Mouse (Mus musculus) gastrocnemius, adult 8-10 months (tissue): ENCODE data around the gene Mast4. TPM values are rescaled to one million over a fixed set of nuclear protein-coding genes. Genes with fewer than 3 reads are reported as not detected.

Experiments used
- DNase-seq, 2 experiments: peaks; one replicate each; pipeline ENCODE4 v3.0.0; 2022; ENCODE audit warnings: low spot score in 2 of 2
- total RNA-seq, 4 experiments: library from RNA; stranded (reverse); gene quantifications; 2 replicates each; pipeline ENCODE4 v1.2.4; 2022

Mast4 gene
- total RNA-seq, 4 experiments from 2014 or later: 39.8 to 69.8 (median 49.5) TPM

DNA sequence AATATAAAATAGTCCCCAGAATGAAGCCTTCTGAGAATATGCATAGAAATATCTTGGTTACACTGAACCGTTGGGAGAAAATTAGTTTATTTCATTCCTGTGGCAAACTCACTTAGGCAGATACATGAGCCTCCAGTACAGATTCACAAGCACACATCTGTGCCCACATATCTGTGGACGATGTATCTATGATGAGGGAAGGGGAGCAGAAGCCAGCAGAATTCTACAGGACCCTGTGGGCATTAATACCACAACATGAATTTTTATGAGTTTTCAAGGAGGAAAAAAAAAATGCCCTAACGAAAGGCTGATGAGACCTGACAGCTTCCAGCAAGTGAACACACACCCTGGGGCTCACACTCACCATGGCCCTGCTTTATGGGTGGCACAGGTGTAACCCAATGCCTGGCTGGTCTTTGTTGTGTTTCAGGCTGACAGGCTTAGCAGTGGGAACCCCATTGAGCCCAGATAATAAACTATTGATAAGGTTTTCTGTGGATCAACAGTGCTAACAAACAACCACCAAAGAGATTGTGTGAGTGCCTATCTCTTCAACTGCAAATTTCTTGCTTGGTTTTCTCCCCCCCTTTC, 17.4 kb downstream of the Mast4 start:
- no peak for DNase-seq

DNA sequence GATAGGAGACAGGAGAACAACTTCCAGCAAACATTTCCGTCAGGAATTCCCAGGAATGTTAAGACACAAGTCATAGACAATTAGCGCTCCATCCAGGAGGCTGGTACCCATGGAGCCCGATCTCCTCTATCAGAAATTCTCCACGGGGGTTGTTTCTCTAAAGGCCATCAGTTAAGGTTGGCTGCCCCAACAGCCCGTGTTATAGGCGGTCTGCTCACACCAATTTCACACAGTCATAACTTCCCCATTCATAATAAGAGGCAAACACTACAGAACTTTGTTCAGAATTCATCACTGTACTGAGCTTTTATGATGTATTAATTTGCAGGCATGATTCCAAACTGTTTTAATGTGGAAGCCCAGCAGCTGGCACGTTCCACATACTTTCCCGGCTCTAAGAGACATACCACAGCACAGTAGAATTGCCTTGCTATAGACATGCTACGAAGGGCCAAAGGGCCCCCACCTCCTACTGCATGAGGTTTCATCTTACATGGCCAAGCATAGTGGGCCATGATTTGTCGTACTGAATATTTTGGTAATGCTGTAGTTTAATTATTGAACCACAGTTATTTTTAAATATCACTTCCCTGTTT, 19.1 kb downstream of the Mast4 start:
- no peak for DNase-seq

DNA sequence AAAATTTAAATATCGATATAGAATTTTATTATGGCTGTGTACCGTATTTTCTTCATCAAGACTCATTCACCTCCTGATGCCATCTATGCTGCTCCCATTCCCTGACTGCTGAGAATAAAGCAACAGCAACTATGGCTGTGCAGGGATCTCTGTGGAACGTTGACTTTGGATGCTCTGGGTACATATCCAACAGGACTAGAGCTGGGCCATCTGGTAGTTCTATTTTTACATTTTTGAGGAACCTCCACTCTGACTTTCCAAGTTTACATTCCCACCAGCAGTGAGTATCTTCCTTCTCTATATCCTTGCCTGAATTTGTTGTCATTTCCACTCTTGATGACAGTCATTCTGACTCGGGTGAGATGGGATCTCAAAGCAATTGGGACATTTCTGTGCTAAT, 26.0 kb downstream of the Mast4 start:
- DNase-seq: no peak

GRCm38 (mm10) chr13:103303826-103304225, 30.5 kb downstream of the Mast4 start:
- DNase-seq: no peak

- no peak for DNase-seq
These were observed 31.8 kb downstream of the Mast4 start for GRCm38 (mm10) chr13:103302508-103302907.

DNA sequence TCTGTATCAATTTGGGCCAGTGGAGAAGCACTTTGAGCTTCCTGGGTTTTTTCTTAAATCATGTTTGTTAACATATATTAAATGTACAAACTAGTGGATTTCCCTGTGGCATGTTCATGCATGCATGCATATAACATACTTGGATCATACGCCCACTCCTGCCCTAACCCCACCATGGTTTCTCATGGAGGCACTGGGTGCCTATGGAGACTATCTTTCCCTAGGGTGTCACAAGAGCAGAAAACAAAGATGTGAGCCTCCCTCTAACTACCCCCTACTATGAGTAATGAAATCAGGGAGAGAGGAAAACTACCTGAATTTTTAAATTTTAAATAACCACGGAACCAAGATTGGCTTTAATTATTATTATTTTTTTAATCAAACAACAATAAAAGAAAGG, 32.2 kb downstream of the Mast4 start:
- DNase-seq: no peak

DNA sequence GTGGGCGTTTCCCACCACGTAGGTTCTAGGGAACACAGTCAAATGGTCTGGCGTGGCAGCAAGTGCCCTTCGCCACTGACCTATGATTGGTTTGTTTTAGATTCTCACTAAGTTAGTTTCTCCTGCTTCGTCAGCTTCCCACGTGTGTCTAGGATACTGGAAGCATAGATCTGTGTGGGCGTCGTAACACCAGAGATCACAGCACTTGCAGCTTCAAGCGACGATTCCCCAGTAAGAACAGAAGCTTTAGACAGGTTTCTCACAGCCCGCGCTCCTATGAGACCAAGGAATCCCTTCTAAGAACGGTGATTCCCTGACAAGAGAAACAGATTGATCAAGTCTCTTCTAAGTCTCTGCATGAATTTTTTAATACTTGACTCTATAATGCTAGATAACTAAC, 39.9 kb downstream of the Mast4 start:
- DNase-seq: no peak

DNA sequence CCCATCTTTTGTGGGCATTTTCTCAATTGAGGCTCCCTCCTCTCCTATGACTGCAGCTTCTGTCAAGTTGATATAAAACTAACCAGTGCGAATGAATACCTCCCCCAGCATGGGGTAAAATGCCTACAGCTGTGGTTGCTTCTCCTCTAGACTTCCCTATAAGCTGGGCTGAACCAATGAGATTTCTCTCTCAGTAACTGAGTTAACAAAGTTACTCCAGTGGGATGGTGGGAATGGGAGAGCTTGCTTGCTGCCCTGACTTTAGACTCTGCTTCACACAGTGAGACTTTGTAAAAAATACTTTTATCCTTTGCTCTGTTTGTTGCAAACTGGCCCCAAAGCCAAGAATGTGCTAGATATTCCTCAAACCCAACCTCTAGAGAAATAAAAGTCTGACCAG, 41.2 kb downstream of the Mast4 start:
- no peak for DNase-seq

GRCm38 (mm10) chr13:103291098-103291497, 43.2 kb downstream of the Mast4 start:
- no peak for DNase-seq

- DNase-seq: no peak
These were observed 48.5 kb downstream of the Mast4 start for GRCm38 (mm10) chr13:103285821-103286220.

DNA sequence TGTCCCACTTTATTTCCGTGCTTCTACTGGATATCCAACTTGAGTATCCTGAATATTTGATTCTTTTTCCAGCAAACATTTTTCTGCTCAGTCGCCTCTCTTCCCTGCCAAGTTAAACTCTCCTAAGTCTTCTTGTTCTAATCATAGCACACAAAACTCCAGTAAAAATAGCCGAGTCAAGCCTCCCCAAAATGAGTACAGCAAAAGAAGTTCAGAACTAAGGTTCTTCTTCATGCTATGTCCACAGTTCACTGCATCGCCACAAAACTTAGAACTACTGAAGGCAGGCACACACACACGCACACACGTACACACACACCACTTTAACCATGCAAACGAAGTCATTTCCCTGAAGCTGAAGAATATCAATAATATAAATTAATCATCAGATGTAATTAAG, 49.3 kb downstream of the Mast4 start:
- no peak for DNase-seq

GRCm38 (mm10) chr13:103270856-103271391, 63.4 kb downstream of the Mast4 start:
- DNase-seq: no peak

DNA sequence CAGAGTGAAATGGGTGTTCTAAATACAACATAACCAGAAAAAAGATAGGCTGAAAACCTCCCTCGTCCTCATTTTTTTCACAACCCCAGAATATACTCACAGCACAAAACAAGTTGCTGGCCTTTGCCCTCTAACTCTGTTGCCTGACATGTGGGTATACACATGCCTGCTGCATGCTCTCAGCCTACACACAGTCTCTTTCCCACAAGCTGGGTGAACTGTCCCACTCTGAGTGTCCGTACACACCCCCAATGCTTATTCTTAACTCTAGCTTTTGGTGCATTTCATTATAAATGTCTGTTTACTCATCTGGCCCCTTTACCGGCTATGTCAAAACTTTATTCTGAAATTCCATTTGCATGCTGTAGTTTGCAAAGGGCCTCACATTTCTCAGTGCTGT, 71.6 kb downstream of the Mast4 start:
- no peak for DNase-seq

DNA sequence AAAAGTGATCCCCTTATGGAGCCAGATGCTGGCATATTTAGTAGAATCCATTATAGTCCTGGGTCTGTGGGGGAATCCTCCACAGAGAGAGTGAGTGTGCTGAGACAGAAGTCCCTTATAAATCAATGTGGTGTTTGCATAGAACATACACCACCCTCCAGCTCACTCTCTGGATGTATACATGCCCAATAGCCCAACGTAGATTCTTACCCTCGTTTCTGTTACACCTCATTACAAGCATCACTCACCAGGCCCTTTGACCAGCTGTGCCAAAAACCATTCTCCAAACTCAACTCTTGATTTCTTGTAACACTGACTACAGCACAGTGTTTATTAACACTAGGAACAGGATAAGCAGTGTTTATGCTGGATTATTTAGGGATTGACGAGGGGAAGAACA, 72.2 kb downstream of the Mast4 start:
- no peak for DNase-seq

- no peak for DNase-seq
These were observed 73.9 kb downstream of the Mast4 start for GRCm38 (mm10) chr13:103260414-103260813.

DNA sequence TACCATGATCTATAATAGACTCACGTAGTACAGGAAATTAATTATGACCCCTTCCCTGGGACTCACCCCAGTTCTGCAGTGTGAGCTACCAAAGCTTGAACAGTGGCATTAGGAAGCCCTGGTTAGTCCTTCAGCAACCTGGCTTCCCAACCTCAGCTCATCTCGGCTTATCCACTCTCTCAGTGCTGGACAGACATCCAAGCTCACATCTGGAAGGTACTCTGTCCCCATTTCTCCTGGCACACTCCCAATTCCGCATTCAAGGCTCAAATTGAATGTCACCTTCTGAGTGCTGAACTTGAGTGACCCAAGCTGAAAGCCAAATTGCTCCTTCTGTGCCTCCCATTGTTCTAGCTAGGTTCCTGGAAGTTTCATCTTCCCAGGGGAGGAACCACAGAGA, 76.2 kb downstream of the Mast4 start:
- DNase-seq: no peak

DNA sequence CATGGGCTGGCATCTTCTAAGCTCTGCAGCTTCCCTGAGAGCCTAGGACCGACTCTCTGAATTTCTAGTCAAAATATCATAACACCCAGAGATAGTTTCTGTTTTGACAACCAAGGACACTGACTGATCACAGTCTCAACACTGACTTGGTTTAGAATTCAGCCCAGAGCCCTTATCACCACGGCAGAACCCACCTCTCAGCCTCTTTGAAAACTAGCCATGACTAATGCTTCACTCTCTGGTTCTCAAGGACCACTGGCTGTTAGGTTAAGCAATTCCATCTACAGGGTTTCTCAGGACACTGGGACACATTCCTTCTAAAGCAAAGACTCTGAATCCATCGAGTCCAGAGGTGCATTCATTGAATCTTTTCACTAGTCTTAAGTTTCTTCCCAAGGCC, 79.4 kb downstream of the Mast4 start:
- DNase-seq: no peak

GRCm38 (mm10) chr13:103253077-103253476, 81.2 kb downstream of the Mast4 start:
- no peak for DNase-seq

GRCm38 (mm10) chr13:103248102-103249054, 85.9 kb downstream of the Mast4 start:
- DNase-seq: no peak

DNA sequence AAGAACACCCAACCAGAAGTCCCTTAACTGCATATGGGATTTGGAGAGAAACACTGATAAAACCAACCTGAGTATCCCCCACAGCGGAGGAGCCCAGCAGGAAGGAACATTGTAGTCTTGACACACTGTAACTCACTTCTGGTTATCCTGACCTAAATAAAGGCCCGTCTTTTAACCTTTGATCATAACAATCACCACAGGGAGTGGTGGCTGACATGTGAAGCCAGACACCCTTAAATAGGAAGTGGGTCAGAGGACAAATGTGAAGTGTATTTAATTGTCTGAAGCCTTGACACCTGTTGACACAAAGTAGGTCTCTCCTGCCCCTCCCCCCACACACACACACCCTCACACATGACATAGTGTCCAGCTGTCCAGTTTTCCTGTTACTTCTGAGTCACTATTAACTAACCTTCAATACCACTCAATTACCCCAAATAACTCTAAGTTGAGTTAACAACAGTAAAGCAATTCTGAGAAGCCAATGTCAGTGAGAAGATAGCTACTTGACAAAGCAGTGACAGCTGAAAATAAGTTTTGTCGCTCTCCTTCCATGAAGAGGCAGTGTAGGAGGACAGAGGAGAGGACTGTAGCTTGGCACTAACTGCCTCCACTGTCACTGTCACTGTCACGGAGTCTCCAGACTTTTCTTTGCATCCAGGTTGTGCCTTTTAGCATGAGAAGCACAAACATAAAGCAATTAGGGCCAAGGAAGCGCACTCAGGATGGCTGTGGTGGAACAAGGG, 87.2 kb downstream of the Mast4 start:
- no peak for DNase-seq

DNA sequence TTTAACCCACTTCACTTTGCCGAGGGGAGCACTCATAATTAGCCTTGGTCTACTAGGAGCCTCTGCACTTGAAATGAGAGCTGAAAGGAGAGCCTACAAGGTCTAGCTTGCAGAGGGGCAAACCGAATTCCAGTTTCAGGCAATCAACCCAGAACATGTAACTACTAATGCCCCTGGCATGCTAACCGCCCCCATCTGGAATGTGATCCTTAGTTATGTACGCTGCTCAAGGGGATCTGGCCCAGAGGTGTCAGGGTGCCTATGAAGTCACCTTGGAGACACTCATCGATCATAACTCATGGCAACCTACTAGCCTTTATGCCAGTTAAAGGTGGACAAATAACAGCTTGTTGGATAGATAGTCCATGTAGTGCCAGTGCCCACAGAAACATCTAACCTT, 88.9 kb downstream of the Mast4 start:
- DNase-seq: no peak

DNA sequence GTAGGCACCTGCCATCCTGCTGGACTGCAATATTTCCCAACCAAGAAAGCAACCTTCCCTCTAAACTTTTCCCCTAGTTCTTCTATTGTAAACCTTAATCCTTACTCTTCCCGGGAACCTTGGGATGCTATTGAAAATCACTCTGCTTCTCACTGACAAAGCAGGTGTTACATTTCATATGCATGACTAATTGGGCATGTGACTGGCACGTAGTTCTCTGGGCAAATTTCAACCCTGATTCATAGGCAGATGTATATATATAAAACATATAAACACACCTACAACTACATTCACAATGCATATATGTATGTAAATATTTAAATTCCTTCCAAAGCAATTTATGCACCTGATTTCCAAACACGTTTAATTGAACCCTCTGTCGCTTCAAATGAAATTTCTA, 90.2 kb downstream of the Mast4 start:
- DNase-seq: no peak
